Comparison of ENCODE assay signal across 10 mouse cellular contexts in genomic region chr1:61967124-61967523, GRCm38 (mm10).
A peak's percentile ranks its signal among the peaks of the same experiment; 100 is the strongest.
DNase-seq lines count a peak whose midpoint lies in the region; ATAC-seq and TF ChIP-seq lines count a peak whose summit lies in the region.
"Had no signal": no experiment of that assay in that cellular context is flagged by ENCODE, and none has a peak within 500 bp of the region (broad histone marks: within the 10 kb centered on the region; RNA-seq: fewer than 3 reads in every experiment).

No protein-coding gene starts in this region.

- H3K4me3 ChIP-seq in liver, embryonic 14.5 days (ENCODE audit: insufficient read depth in 1 of 2, low read depth in 2 of 2, low read length in 2 of 2): no peak overlapping the region
- H3K4me3 ChIP-seq in E14TG2a.4 (replicated peaks; ENCODE audit: low read length): no peak overlapping the region
- H3K4me3 ChIP-seq: forebrain, embryonic 10.5 days; limb, embryonic 12.5 days had no signal

- H3K27me3 ChIP-seq in liver, embryonic 14.5 days (ENCODE audit: control insufficient read depth, insufficient read depth, low read length): no peaks in the 10 kb centered on the region
- no peaks in the 10 kb centered on the region for H3K27me3 ChIP-seq in E14TG2a.4 (ENCODE audit: insufficient read depth, low read length)
- H3K27me3 ChIP-seq: limb, embryonic 12.5 days had no signal

- H3K9me3 ChIP-seq in liver, embryonic 14.5 days (ENCODE audit: control insufficient read depth, low read length): no peaks in the 10 kb centered on the region
- no peaks in the 10 kb centered on the region for H3K9me3 ChIP-seq in E14TG2a.4 (ENCODE audit: low read length)
- H3K9me3 ChIP-seq: forebrain, embryonic 10.5 days; limb, embryonic 12.5 days had no signal

- ATAC-seq in liver, embryonic 14.5 days (ENCODE audit: insufficient read depth): no peak

- 30% methylated on average over 3 of the region's 3 CpGs for WGBS in liver, embryonic 14.5 days (ENCODE audit: insufficient replicate concordance)

- TF ChIP-seq EP300 in liver, embryonic 14.5 days (IDR thresholded peaks at IDR 0.05; ENCODE audit: low read depth): no peak

- H3K36me3 ChIP-seq in liver, embryonic 14.5 days (replicated peaks; ENCODE audit: control insufficient read depth, insufficient read depth, low read depth): no peaks in the 10 kb centered on the region
- no peaks in the 10 kb centered on the region for H3K36me3 ChIP-seq in E14TG2a.4 (ENCODE audit: insufficient read depth, low read length)
- H3K36me3 ChIP-seq: forebrain, embryonic 10.5 days; limb, embryonic 12.5 days had no signal

- no peak overlapping the region for H3K27ac ChIP-seq in liver, embryonic 14.5 days
- H3K27ac ChIP-seq: forebrain, embryonic 10.5 days; limb, embryonic 12.5 days had no signal

- H3K9ac ChIP-seq in liver, embryonic 14.5 days (replicated peaks): no peak overlapping the region
- H3K9ac ChIP-seq: limb, embryonic 12.5 days had no signal

- no peaks in the 10 kb centered on the region for H3K4me1 ChIP-seq in liver, embryonic 14.5 days (replicated peaks; ENCODE audit: control insufficient read depth in 2 of 2, insufficient read depth in 2 of 2, low read length in 1 of 2)
- H3K4me1 ChIP-seq in E14TG2a.4 (replicated peaks; ENCODE audit: low read depth, low read length): no peaks in the 10 kb centered on the region
- H3K4me1 ChIP-seq: forebrain, embryonic 10.5 days; limb, embryonic 12.5 days had no signal

- TF ChIP-seq CTCF in liver, embryonic 14.5 days (IDR thresholded peaks at IDR 0.05; ENCODE audit: low read depth): peak; percentile 45
- TF ChIP-seq CTCF in E14TG2a.4 (conservative IDR thresholded peaks at IDR 0.05; ENCODE audit: low read length): peak; percentile 60

- no peak overlapping the region for H3K4me2 ChIP-seq in liver, embryonic 14.5 days (ENCODE audit: low read depth)
- H3K4me2 ChIP-seq: limb, embryonic 12.5 days had no signal

- no peak for DNase-seq in liver, embryonic 14.5 days (ENCODE audit: low read depth in 3 of 3, low spot score in 3 of 3)
- DNase-seq in liver: no peak
- DNase-seq in brain, adult 2 months (ENCODE audit: low read depth, low spot score): peak; percentile 24
- DNase-seq in lung, postnatal 36 days: peak; percentile 47
- no peak for DNase-seq in testis, postnatal 14 days (ENCODE audit: low spot score)
- DNase-seq in adrenal gland, postnatal 14 days: no peak
- DNase-seq: right cerebral cortex, postnatal 25 days had no signal

Comparison
In these comparisons a context has a peak if more than half of its experiments do, and no peak if none do; other contexts are left out.
1. DNase-seq: peak in brain, adult 2 months (single experiment) and lung, postnatal 36 days (single experiment); none in liver, embryonic 14.5 days (0 of 3), liver (single experiment), testis, postnatal 14 days (single experiment) and adrenal gland, postnatal 14 days (single experiment).